Mouse (Mus musculus): ENCODE measurements around the gene Gm765.

DNA sequence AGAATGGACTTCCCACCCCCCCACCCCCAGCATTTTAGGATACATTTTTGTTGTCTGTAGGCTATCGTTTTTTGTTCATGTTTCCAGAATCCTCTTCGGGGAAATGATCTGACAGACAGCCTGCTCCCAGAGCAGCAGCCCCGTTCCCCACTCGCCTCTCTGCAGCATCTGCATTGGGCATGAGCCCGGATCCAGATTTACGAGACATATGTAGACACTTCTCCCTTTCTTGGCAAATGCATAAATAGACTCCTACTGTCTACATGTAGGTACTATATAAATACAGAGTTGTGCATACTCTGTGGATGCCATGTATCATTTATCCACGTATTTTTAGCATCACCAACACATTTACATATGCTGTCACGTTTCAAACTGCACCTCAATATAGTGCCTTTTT is 42.9 kb upstream of the Gm765 start:
- TF ChIP-seq CTCF (IDR thresholded peaks at IDR 0.05; ENCODE audit: extremely low read depth, insufficient read length, insufficient replicate concordance, low read depth, low read length) = no peak
- no peak for TF ChIP-seq POLR2A (IDR thresholded peaks at IDR 0.05; ENCODE audit: low read depth, low read length)

Data from small intestine, adult 2 months (tissue).